Mouse (Mus musculus): ENCODE measurements at regions not wholly inside any gene's neighbourhood (a gene's known extent, or its start where the extent isn't known, plus 50 kb on each side); places are given as distances from the start of the nearest gene placed in this dataset.

- DNase-seq = peak; percentile 94 to 97
Measured at GRCm38 (mm10) chr5:132892591-132892990, 349.4 kb upstream of the Auts2 start.

DNA sequence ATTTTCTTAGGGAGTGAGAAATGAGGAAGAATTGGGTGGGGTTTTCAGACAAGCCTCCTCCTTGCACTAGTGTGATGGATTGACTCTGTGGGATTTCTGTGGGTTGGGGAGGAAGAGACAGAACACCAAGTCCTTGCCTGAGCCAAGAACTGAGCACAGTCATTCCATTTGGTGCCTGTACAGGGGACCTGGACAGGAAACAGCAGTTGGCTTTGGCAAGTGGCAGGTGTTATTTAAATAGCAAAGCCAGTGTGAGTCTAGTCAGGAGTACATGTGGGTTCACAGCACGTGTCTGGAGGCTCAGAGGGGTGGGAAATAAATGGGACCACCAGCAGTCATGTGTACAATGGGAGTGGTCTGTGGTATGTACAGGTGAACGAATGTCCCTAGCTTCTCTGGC is 341.0 kb upstream of the Auts2 start:
- peak; percentile 51 to 76 for DNase-seq

- peak; percentile 71 to 80 for DNase-seq
Measured at GRCm38 (mm10) chr5:132882291-132882690, 339.1 kb upstream of the Auts2 start.

GRCm38 (mm10) chr5:132881170-132881569 is 338.0 kb upstream of the Auts2 start:
- DNase-seq = no peak

DNA sequence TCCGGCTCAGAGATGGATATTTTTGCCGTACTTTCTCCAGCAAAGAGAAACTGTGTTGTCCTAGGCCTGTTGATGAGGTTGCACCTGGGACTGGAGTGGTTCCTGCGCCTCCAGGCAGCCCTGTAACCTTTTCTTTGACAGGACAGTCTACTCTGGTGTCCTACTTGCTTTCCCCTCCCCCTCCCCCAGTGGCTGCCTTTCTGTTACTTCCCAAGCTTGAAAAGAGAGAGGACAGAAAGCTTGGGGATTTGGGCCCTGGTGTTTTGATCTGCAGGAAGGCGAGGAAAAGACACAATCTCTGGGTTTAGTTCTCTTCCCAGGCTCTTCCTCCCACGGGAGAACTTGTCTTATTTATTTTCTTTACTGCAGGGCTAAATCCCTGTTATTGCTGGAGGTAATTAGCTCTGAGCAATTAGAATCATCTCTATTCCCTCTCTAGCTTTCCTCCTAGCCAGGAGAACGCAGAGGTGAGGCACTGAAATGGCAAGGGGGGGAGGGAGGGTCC is 333.2 kb upstream of the Auts2 start:
- DNase-seq = peak; percentile 20 to 30

- DNase-seq = no peak
Measured at GRCm38 (mm10) chr5:132858846-132859510, 315.8 kb upstream of the Auts2 start.

DNA sequence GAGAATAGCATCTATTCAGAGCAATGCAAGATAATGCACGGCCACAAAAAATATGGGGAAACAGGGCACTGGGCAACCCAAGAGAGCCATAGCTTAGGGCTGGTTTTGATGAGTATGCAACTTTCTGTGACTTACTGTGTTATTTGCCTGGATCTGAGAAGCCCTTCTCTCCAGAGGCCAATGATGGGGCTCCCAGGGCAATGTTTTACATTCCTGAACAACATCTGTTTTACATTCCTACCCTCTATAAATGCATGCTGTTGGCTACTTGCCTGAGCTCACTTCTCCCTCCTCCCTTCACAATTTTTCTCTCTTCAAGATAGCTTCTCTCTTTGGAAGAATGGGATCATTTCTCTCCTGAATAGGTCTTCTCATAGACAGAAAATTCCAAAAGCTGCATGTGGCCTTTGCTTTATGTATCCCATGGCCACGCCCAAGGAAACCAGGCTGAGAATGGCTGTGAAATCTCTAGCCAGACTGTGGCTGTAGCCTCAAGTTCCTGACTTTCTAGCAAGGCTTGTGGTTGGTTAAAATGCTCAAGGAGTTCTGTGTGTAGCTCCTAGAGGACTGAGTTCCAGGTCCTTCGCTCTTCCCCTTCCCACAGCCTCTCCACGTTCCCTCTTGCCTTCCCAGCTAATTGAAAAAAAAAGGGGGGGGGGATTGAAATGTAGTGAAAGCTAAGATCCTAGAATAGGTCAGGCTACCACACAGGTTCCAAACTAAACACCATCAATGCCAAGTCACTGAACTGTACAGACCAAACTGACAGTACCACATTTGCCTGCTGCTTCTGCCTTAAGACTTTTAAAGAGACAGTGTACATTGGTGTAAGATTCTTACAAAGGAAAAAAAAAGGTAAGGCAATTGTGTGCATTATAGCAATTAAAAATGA is 312.7 kb upstream of the Auts2 start:
- DNase-seq = peak; percentile 59 to 61

DNA sequence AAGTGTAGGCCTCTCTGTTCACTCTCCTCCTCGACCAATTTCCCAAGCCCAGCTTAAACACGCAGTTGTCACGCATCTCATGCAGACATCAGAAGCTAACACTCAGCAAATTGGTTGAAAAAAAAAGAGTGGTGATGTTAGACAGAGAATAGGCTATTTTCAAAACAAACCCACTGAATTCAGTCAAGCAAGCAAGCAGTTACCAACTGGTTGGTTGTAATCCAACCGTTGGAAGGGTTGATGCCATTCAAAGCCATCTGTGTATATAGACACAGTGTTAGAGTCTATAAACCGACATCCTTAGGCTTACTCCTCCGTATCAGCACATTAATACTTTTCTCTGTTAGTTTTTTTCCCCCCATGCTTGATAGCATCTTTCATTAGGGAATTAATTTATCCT is 307.6 kb upstream of the Auts2 start:
- DNase-seq = peak; percentile 30 to 50

GRCm38 (mm10) chr5:132848086-132848485 is 304.9 kb upstream of the Auts2 start:
- no peak for DNase-seq

DNA sequence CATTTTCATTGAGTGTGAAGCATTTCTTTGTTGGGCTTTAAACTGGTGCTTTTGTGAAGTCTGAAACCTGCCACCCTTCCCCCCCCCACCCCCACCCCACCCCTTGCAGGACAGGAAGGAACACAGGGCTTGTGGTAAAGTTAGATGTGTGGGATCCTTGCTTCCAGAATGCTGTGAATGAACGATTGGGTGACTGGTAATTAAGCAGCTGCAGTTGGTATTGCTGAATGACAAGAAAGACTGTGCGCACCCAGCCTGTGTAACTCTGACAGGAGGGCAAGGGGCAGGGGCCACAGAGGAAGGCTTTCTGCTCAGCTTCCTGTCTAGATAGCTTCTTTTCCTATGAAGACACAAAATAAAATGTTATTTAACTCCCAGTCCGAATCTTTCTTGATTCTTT is 300.1 kb upstream of the Auts2 start:
- no peak for DNase-seq

DNA sequence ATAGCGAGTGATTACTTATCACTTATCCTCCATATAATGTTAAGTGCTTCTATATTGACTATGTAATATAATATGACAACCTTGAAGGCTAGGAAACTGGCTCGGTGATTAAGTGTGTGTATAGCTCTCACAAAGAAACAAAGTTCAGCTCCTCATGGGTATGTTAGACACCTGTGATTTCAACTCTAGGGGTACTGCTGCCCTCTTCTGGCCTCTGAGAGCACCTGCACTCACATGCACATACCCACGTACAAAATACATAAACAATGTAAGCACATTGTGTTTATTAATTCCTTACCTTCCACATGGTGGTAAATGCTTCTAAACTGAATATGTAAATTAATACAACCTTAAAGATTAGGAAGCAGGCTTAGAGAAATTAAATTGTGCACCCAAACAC is 298.6 kb upstream of the Auts2 start:
- no peak for DNase-seq

DNA sequence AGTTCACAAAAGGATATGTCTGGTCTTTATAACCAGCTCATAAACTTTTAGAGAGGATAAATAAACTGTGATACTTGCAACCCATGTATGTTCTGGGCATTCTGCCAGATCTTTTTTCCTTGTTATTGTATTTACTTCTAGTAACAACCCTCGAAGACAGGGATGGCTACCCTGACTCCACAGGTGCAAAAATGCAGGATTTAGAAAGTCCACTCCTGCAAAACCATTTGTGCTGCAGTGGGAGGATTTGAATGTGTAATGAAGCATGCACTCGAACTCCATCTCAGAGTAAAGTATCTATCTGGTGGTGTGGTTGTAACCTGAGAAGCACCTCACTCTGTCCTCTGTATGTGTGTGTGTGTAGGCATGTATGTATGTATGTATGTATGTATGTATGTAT is 294.3 kb upstream of the Auts2 start:
- no peak for DNase-seq

DNA sequence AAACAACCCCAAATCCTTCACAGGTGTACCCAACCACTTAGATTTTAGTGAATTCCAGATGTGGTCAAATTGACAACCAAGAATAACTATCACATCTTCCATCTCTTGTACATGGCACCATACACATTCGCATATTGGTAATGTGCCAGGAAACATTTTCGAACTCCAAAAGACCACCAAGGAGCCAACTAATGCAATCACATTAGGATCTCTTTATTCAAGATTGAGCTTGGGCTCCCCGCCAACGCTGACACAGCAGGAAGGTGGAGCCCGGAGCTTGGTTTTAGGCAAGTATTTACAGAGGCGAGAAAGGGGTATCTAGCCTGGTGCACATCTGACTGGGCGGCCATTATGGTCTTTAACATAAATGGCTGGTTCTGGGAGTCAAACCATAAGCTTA is 285.8 kb upstream of the Auts2 start:
- DNase-seq = peak; percentile 34 to 44

DNA sequence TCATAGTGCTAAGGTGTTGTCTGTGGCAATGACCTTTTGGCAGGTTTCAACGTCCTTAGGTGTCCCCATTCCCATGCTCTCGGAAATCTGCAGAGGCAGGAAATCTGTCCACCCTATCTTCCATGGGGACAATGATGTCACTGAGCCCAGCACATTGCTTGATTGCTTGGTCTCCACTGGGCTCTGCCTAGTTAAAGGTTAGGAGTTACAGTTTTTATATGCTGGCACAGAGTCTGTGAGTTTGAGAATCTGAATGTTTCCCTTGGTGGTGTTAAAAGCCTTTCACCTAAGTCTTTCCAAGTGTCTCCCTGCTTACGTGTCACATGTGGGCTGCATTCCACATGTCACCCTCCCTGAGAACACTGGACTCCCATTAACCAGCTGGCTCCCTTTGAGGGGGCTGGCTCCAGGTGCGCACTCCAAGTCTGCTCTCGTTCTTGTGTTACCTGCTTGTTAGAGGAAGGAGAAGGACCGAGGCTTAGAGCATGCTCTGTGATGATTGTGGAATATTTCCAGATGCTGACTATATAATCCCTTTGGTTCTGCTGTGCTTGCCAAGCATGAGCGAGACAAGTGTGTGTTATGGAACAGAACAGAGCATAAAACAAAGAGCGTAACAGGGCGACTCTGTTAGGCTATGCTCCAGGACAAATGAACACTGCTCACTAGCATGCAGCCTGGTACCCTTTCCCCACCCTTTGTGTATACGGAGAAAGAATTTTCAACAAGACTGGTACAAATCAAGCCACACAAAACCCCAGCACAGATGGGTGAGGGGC is 284.6 kb upstream of the Auts2 start:
- DNase-seq = peak in 1 of 2 experiments; percentile 11

GRCm38 (mm10) chr5:132826009-132826408 is 282.9 kb upstream of the Auts2 start:
- peak; percentile 16 to 42 for DNase-seq

- no peak for DNase-seq
Measured at GRCm38 (mm10) chr5:132817665-132818064, 274.5 kb upstream of the Auts2 start.

GRCm38 (mm10) chr5:132809181-132809580 is 266.0 kb upstream of the Auts2 start:
- DNase-seq = peak in 1 of 2 experiments; percentile 11

DNA sequence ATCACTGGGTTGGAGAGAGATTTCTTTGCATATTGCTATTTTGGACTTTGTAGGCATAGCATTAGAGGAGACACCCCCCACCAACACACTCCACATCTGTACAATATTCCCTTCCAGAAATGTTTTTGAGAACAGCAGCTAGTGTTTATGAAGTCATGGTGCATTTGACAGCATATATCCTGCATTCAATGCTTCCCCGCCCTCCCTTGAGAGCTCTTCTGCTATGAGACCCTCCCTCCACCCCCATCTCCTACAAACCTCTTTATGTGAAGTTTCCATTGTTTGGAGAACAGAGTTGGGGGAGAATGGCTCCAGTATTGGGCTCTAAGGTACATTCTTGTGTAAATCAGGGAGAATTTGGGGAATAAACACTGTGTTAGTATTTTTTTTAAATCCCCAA is 252.9 kb upstream of the Auts2 start:
- no peak for DNase-seq

GRCm38 (mm10) chr5:132792484-132792883 is 249.3 kb upstream of the Auts2 start:
- DNase-seq = no peak

- DNase-seq = no peak
Measured at GRCm38 (mm10) chr5:132785291-132785690, 242.1 kb upstream of the Auts2 start.

DNA sequence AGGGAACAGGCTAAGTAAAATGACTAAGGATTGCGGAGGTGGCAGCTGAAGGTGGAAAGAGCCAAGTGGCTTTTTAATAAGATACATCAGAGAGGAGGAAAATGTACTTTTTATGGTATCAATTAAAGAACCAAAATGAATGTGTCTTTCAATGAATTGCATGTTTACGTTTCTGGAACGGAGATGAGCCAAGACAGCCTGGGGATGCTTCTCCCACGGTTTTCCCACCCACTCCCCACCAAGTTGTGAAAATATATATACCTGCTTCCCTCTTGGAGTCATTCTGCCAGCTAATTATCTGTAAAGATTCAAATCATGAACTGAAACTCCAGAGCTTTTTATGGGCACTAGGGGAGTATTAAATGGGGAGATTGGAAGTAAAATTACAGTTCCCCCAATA is 241.6 kb upstream of the Auts2 start:
- no peak for DNase-seq

DNA sequence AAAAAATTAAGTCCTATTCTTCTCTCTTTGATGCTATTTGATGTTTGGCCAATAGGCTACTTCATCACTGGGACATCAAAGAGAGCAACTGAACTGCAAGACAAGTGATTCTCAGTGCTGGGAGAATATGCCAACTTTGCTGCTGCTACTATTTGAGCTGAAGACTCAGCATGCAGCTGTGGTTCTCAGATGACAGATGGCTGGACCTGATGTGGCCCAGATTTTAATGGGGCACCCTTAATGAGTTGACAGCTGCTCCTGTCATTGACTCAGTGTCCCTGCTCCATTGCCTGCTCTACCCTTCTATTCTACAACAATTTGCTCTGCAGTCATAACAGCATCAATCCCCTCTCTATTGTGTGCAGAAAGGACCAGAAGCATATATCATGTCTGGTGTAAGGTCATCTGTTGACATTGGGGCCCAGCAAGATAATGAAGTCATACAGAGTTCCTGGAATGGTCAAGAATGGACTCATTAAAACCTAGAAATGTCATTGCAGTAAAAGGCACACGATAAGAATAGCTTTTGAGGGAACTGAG is 231.1 kb upstream of the Auts2 start:
- DNase-seq = no peak

GRCm38 (mm10) chr5:132760396-132760795 is 217.3 kb upstream of the Auts2 start:
- DNase-seq = peak; percentile 34 to 38

Measured in cerebellum, postnatal 10 days (tissue).